Mouse (Mus musculus) CH12.LX (cell line): ENCODE measurements around the gene Foxb1. TPM values are rescaled to one million over a fixed set of nuclear protein-coding genes. Genes with fewer than 3 reads are reported as not detected.

Source experiments
- DNase-seq: peaks from one replicate; pipeline ENCODE4 v3.0.0-alpha.2; 2013; ENCODE audit errors: extremely low read depth
- H3K27ac ChIP-seq: 2 replicates; pipeline ENCODE4 v1.5.1; 2012; ENCODE audit warnings: low read depth, mild to moderate bottlenecking, control low read depth, moderate library complexity; ENCODE audit not compliant: insufficient read depth
- H3K27me3 ChIP-seq: replicated peaks from 2 replicates; pipeline ENCODE3; 2012; ENCODE audit warnings: inconsistent platforms
- H3K36me3 ChIP-seq, 2 experiments: replicated peaks in 1 of 2; 2 replicates each; pipeline versions ENCODE3 to v1.6.1; 2012; ENCODE audit warnings: inconsistent platforms in 1 of 2, low read length in 1 of 2, mild to moderate bottlenecking in 1 of 2, mixed read lengths in 1 of 2, moderate library complexity in 1 of 2; ENCODE audit not compliant: control insufficient read depth in 1 of 2, insufficient read depth in 1 of 2
- H3K4me1 ChIP-seq, 2 experiments: 2 replicates each; pipeline ENCODE4 v1.6.1; 2012; ENCODE audit warnings: inconsistent platforms in 1 of 2, moderate library complexity in 1 of 2; ENCODE audit not compliant: insufficient read depth in 2 of 2, control insufficient read depth in 1 of 2
- H3K4me2 ChIP-seq: 2 replicates; pipeline ENCODE4 v1.6.1; 2012; ENCODE audit warnings: low read depth, mild to moderate bottlenecking, control low read depth; ENCODE audit not compliant: poor library complexity, insufficient read depth, severe bottlenecking
- H3K4me3 ChIP-seq, 3 experiments: fragments of 150-350 bp in 1 of 3; sonication (generic) in 1 of 3; replicated peaks in 1 of 3; 2 replicates each; pipeline versions ENCODE3 to v1.5.1; 2011 to 2012; ENCODE audit warnings: low read depth in 2 of 3, low read length in 2 of 3, mild to moderate bottlenecking in 2 of 3, moderate library complexity in 2 of 3, control low read depth in 1 of 3, improper control_type of control experiment in 1 of 3, inconsistent platforms in 1 of 3, mixed read lengths in 1 of 3; ENCODE audit not compliant: poor library complexity in 1 of 3
- H3K79me2 ChIP-seq: replicated peaks from 2 replicates; pipeline ENCODE4 v1.6.1; 2012; ENCODE audit warnings: mild to moderate bottlenecking, moderate library complexity; ENCODE audit not compliant: control insufficient read depth, poor library complexity, insufficient read depth, severe bottlenecking; ENCODE audit errors: extremely low read depth
- H3K9ac ChIP-seq: 2 replicates; pipeline ENCODE4 v1.6.1; 2012; ENCODE audit warnings: low read depth, mild to moderate bottlenecking, control low read depth, moderate library complexity; ENCODE audit not compliant: insufficient read depth
- H3K9me3 ChIP-seq: replicated peaks from 2 replicates; pipeline ENCODE3; 2012; ENCODE audit warnings: low read length, inconsistent platforms, mixed read lengths
- BHLHE40 ChIP-seq: IDR thresholded peaks from 2 replicates; pipeline ENCODE4 v1.6.1; 2011; ENCODE audit warnings: mild to moderate bottlenecking, low read depth, low read length, improper control_type of control experiment
- CHD1 ChIP-seq: IDR thresholded peaks from 2 replicates; pipeline ENCODE4 v1.6.1; 2012; ENCODE audit warnings: low read depth, low read length, improper control_type of control experiment, inconsistent platforms
- E2F4 ChIP-seq: IDR thresholded peaks from 2 replicates; pipeline ENCODE4 v1.6.1; 2011; ENCODE audit warnings: low read depth, low read length, improper control_type of control experiment; ENCODE audit not compliant: insufficient replicate concordance
- ETS1 ChIP-seq: conservative IDR thresholded peaks from 2 replicates; pipeline ENCODE4 v1.6.1; 2012; ENCODE audit warnings: low read depth, mild to moderate bottlenecking, inconsistent platforms, low read length, improper control_type of control experiment, moderate library complexity
- HCFC1 ChIP-seq: IDR thresholded peaks from 2 replicates; pipeline ENCODE4 v1.6.1; 2012; ENCODE audit warnings: low read depth, mild to moderate bottlenecking, inconsistent platforms, low read length, improper control_type of control experiment
- IRF4 ChIP-seq: IDR thresholded peaks from 2 replicates; pipeline ENCODE4 v1.6.1; 2014; ENCODE audit warnings: low read depth, mild to moderate bottlenecking, inconsistent platforms, low read length, improper control_type of control experiment
- JUN ChIP-seq: IDR thresholded peaks from 2 replicates; pipeline ENCODE4 v1.6.1; 2011; ENCODE audit warnings: low read depth, mild to moderate bottlenecking, low read length, improper control_type of control experiment, moderate library complexity; ENCODE audit not compliant: insufficient read depth
- JUND ChIP-seq: conservative IDR thresholded peaks from 2 replicates; pipeline ENCODE4 v1.6.1; 2011; ENCODE audit warnings: low read depth, low read length, improper control_type of control experiment
- KAT2A ChIP-seq: IDR thresholded peaks from 2 replicates; pipeline ENCODE4 v1.6.1; 2012; ENCODE audit warnings: low read length, improper control_type of control experiment, inconsistent platforms; ENCODE audit not compliant: insufficient replicate concordance
- MAZ ChIP-seq: IDR thresholded peaks from 2 replicates; pipeline ENCODE4 v1.6.1; 2012; ENCODE audit warnings: low read depth, mild to moderate bottlenecking, inconsistent platforms, low read length, improper control_type of control experiment, moderate library complexity
- MEF2A ChIP-seq: IDR thresholded peaks from 2 replicates; pipeline ENCODE4 v1.6.1; 2014; ENCODE audit warnings: low read depth, mild to moderate bottlenecking, inconsistent platforms, low read length, improper control_type of control experiment, borderline replicate concordance
- NELFE ChIP-seq: IDR thresholded peaks from 2 replicates; pipeline ENCODE4 v1.6.1; 2011; ENCODE audit warnings: low read depth, low read length, improper control_type of control experiment
- POLR2A ChIP-seq: IDR thresholded peaks from 2 replicates; pipeline ENCODE4 v1.6.1; 2011; ENCODE audit warnings: low read depth, mild to moderate bottlenecking, improper control_type of control experiment, low read length
- POLR2AphosphoS2 ChIP-seq: IDR thresholded peaks from 2 replicates; pipeline ENCODE4 v1.6.1; 2011; ENCODE audit warnings: low read depth, low read length, improper control_type of control experiment
- RAD21 ChIP-seq: IDR thresholded peaks from 2 replicates; pipeline ENCODE4 v1.6.1; 2011; ENCODE audit warnings: low read depth, mild to moderate bottlenecking, low read length, improper control_type of control experiment, moderate library complexity
- RCOR1 ChIP-seq: conservative IDR thresholded peaks from 2 replicates; pipeline ENCODE4 v1.6.1; 2012; ENCODE audit warnings: low read depth, mild to moderate bottlenecking, inconsistent platforms, low read length, improper control_type of control experiment
- SIN3A ChIP-seq: IDR thresholded peaks from 2 replicates; pipeline ENCODE4 v1.6.1; 2012; ENCODE audit warnings: low read length, improper control_type of control experiment, inconsistent platforms
- SMC3 ChIP-seq: IDR thresholded peaks from 2 replicates; pipeline ENCODE4 v1.6.1; 2011; ENCODE audit warnings: low read depth, low read length, improper control_type of control experiment
- TBP ChIP-seq: conservative IDR thresholded peaks from 2 replicates; pipeline ENCODE4 v1.6.1; 2011; ENCODE audit warnings: low read depth, low read length, improper control_type of control experiment
- TCF12 ChIP-seq: IDR thresholded peaks from 2 replicates; pipeline ENCODE4 v1.6.1; 2014; ENCODE audit warnings: low read depth, mild to moderate bottlenecking, inconsistent platforms, low read length, improper control_type of control experiment
- ZC3H11A ChIP-seq: IDR thresholded peaks from 2 replicates; pipeline ENCODE4 v1.6.1; 2012; ENCODE audit warnings: low read depth, mild to moderate bottlenecking, inconsistent platforms, low read length, improper control_type of control experiment
- ZKSCAN1 ChIP-seq: IDR thresholded peaks from 2 replicates; pipeline ENCODE4 v1.6.1; 2012; ENCODE audit warnings: low read depth, inconsistent platforms, low read length, improper control_type of control experiment, borderline replicate concordance
- ZMIZ1 ChIP-seq: IDR thresholded peaks from 2 replicates; pipeline ENCODE4 v1.6.1; 2012; ENCODE audit warnings: low read depth, mild to moderate bottlenecking, inconsistent platforms, low read length, improper control_type of control experiment
- dilution Hi-C: fragments of 300-500 bp; cut with MboI; formaldehyde crosslinking; loops from 2 replicates; pipeline ENCODE4 v1.14.3; 2020; ENCODE audit warnings: low sequenced_read_pairs; ENCODE audit not compliant: extremely low pct_unique_long_range_greater_than_20kb, extremely low pct_ligation_motif_present
- in situ Hi-C: fragments of 300-500 bp; cut with MboI; formaldehyde crosslinking; loops from 3 replicates; pipeline ENCODE4 v1.14.3; 2019; ENCODE audit warnings: low sequenced_read_pairs, low pct_ligation_motif_present, low pct_unique_long_range_greater_than_20kb, mixed read lengths
- polyA plus RNA-seq: library from polyadenylated mRNA; unstranded; fragments of >175 nt; gene quantifications from 2 replicates; pipeline ENCODE4 v1.2.1, GENCODE M21; 2012; ENCODE audit warnings: low read depth; ENCODE audit not compliant: insufficient read length
- total RNA-seq, 2 experiments: library from RNA; depleted of rRNA; stranded (reverse); fragments of 300-350 nt in 1 of 2; fragments of >200 nt in 1 of 2; gene quantifications; 2 replicates each; pipeline ENCODE4 v1.2.3; 2012 to 2014

Gene Foxb1
- total and polyA plus RNA-seq, 3 experiments, result not detected

- Histone ChIP-seq H3K4me3 (no peak overlapping the region), H3K27me3 (no peaks in the 10 kb centered on the region), H3K27ac (no peak overlapping the region)
- dilution Hi-C loops, result no loop called here
- in situ Hi-C loops, result no loop called here
- TF ChIP-seq TCF12, result no peak
- no peak for TF ChIP-seq CHD1
- TF ChIP-seq MAZ, result no peak
- TF ChIP-seq JUN, result no peak
- TF ChIP-seq IRF4, result no peak
- TF ChIP-seq POLR2A, result no peak
- TF ChIP-seq TBP, result no peak
- no peak for TF ChIP-seq POLR2AphosphoS2
- no peak for TF ChIP-seq E2F4
- no peak for TF ChIP-seq RAD21
- no peak for TF ChIP-seq RCOR1
- no peak for TF ChIP-seq BHLHE40
- no peak for TF ChIP-seq ZMIZ1
- no peak for TF ChIP-seq JUND
- TF ChIP-seq NELFE, result no peak
- TF ChIP-seq ETS1, result no peak
- no peak for TF ChIP-seq SIN3A
- no peak for TF ChIP-seq ZKSCAN1
- no peak for TF ChIP-seq KAT2A
- TF ChIP-seq, all 38 proteins: peak for 0
- H3K36me3 ChIP-seq, result no peaks in the 10 kb centered on the region
- H3K9me3 ChIP-seq, result no peaks in the 10 kb centered on the region
- no peak for DNase-seq
- H3K4me2 ChIP-seq, result no peak overlapping the region
- 0 out of 4 replicates have a peak, but pooled peaks cover 0 to 2% of the 10 kb centered on the region in 2 experiments for H3K4me1 ChIP-seq
- H3K79me2 ChIP-seq, result no peaks in the 10 kb centered on the region
- no peak overlapping the region for H3K9ac ChIP-seq
Observed at GRCm38 (mm10) chr9:69779996-69780395, 19.3 kb upstream of the Foxb1 start.

GRCm38 (mm10) chr9:69769949-69770585 lies 9.3 kb upstream of the Foxb1 start:
- H3K9ac ChIP-seq, result no peak overlapping the region
- peaks cover 0 to 40% of the 10 kb centered on the region in 2 experiments; a peak in 2 of 4 replicates for H3K4me1 ChIP-seq
- H3K4me2 ChIP-seq, result no peak overlapping the region
- H3K4me3 ChIP-seq, result no peak overlapping the region
- no peak for DNase-seq
- dilution Hi-C loops (no loop called here), in situ Hi-C loops (no loop called here)
- peaks cover 11% of the 10 kb centered on the region for H3K9me3 ChIP-seq
- H3K36me3 ChIP-seq, result no peaks in the 10 kb centered on the region
- no peak for TF ChIP-seq TCF12
- no peak for TF ChIP-seq POLR2A
- TF ChIP-seq POLR2AphosphoS2, result no peak
- TF ChIP-seq HCFC1, result no peak
- no peak for TF ChIP-seq IRF4
- TF ChIP-seq SMC3, result no peak
- no peak for TF ChIP-seq ZC3H11A
- TF ChIP-seq MEF2A, result no peak
- TF ChIP-seq BHLHE40, result no peak
- TF ChIP-seq MAZ, result no peak
- TF ChIP-seq E2F4, result no peak
- H3K79me2 ChIP-seq, result no peaks in the 10 kb centered on the region
- H3K27me3 ChIP-seq, result no peaks in the 10 kb centered on the region
- H3K27ac ChIP-seq, result no peak overlapping the region
